Mouse (Mus musculus): ENCODE results near the gene Fgf22. TPM values are rescaled to one million over a fixed set of nuclear protein-coding genes. Genes with fewer than 3 reads are reported as not detected.

Fgf22 gene
- polyA plus RNA-seq, 1 experiment from 2014 or later, result not detected

GRCm38 (mm10) chr10:79805636-79806035 is 50.8 kb downstream of the Fgf22 start:
- Histone ChIP-seq H3K4me3 (ENCODE audit: low read depth, low read length) (no peak overlapping the region), H3K9ac (ENCODE audit: low read depth, low read length) (no peak overlapping the region), H3K27ac (ENCODE audit: low read depth, low read length) (no peak overlapping the region), H3K27me3 (replicated peaks; ENCODE audit: control insufficient read depth, insufficient read depth, low read length) (no peaks in the 10 kb centered on the region), H3K9me3 (ENCODE audit: control insufficient read depth) (no peaks in the 10 kb centered on the region), H3K4me1 (replicated peaks; ENCODE audit: control insufficient read depth, insufficient read depth, low read length) (no peaks in the 10 kb centered on the region), H3K36me3 (ENCODE audit: control insufficient read depth, insufficient read depth) (no peaks in the 10 kb centered on the region), H3K4me2 (replicated peaks; ENCODE audit: low read depth) (no peak overlapping the region)
- 49% methylated on average over 11 of the region's 11 CpGs for WGBS
- no peak for ATAC-seq
- TF ChIP-seq CTCF (IDR thresholded peaks at IDR 0.05; ENCODE audit: low read depth), result no peak

- Histone ChIP-seq H3K4me2 (replicated peaks; ENCODE audit: low read depth) (no peak overlapping the region), H3K9me3 (ENCODE audit: control insufficient read depth) (no peaks in the 10 kb centered on the region), H3K27me3 (replicated peaks; ENCODE audit: control insufficient read depth, insufficient read depth, low read length) (no peaks in the 10 kb centered on the region), H3K4me3 (ENCODE audit: low read depth, low read length) (no peak overlapping the region), H3K9ac (ENCODE audit: low read depth, low read length) (no peak overlapping the region), H3K27ac (ENCODE audit: low read depth, low read length) (no peak overlapping the region), H3K36me3 (ENCODE audit: control insufficient read depth, insufficient read depth) (no peaks in the 10 kb centered on the region), H3K4me1 (replicated peaks; ENCODE audit: control insufficient read depth, insufficient read depth, low read length) (no peaks in the 10 kb centered on the region)
- ATAC-seq, result no peak
- WGBS, result 85% methylated on average over 9 of the region's 9 CpGs
- TF ChIP-seq CTCF (IDR thresholded peaks at IDR 0.05; ENCODE audit: low read depth), result no peak
Observed at GRCm38 (mm10) chr10:79806331-79806730, 51.5 kb downstream of the Fgf22 start.

GRCm38 (mm10) chr10:79806972-79807371 is 52.1 kb downstream of the Fgf22 start:
- Histone ChIP-seq H3K4me3 (ENCODE audit: low read depth, low read length) (no peak overlapping the region), H3K27me3 (replicated peaks; ENCODE audit: control insufficient read depth, insufficient read depth, low read length) (no peaks in the 10 kb centered on the region), H3K27ac (ENCODE audit: low read depth, low read length) (no peak overlapping the region), H3K4me2 (replicated peaks; ENCODE audit: low read depth) (no peak overlapping the region), H3K9me3 (ENCODE audit: control insufficient read depth) (no peaks in the 10 kb centered on the region), H3K9ac (ENCODE audit: low read depth, low read length) (no peak overlapping the region), H3K36me3 (ENCODE audit: control insufficient read depth, insufficient read depth) (no peaks in the 10 kb centered on the region), H3K4me1 (replicated peaks; ENCODE audit: control insufficient read depth, insufficient read depth, low read length) (no peaks in the 10 kb centered on the region)
- 62% methylated on average over 10 of the region's 10 CpGs for WGBS
- ATAC-seq, result no peak
- no peak for TF ChIP-seq CTCF (IDR thresholded peaks at IDR 0.05; ENCODE audit: low read depth)

- Histone ChIP-seq H3K27me3 (replicated peaks; ENCODE audit: control insufficient read depth, insufficient read depth, low read length) (no peaks in the 10 kb centered on the region), H3K27ac (ENCODE audit: low read depth, low read length) (peak overlapping the region; percentile 28; the same call in 1 of the 2 replicates), H3K9me3 (ENCODE audit: control insufficient read depth) (no peaks in the 10 kb centered on the region), H3K36me3 (ENCODE audit: control insufficient read depth, insufficient read depth) (no peaks in the 10 kb centered on the region), H3K4me2 (replicated peaks; ENCODE audit: low read depth) (no peak overlapping the region), H3K4me1 (replicated peaks; ENCODE audit: control insufficient read depth, insufficient read depth, low read length) (no peaks in the 10 kb centered on the region), H3K4me3 (ENCODE audit: low read depth, low read length) (no peak overlapping the region), H3K9ac (ENCODE audit: low read depth, low read length) (no peak overlapping the region)
- no peak for ATAC-seq
- 68% methylated on average over 11 of the region's 11 CpGs for WGBS
- no peak for TF ChIP-seq CTCF (IDR thresholded peaks at IDR 0.05; ENCODE audit: low read depth)
Observed at GRCm38 (mm10) chr10:79807826-79808225, 53.0 kb downstream of the Fgf22 start.

Other genes starting within 250 kb of the Fgf22 start
- gene Plpp2, start 221.3 kb upstream of the Fgf22 start, polyA plus RNA-seq (2015; fragmentation: Nextera tagmentation; extraction: Ambion mirVana), result 141 TPM in 2 replicates
- gene Mier2, start 199.9 kb upstream of the Fgf22 start, polyA plus RNA-seq (2015; fragmentation: Nextera tagmentation; extraction: Ambion mirVana), result 15.6 and 16.2 TPM in 2 replicates
- not detected in 2 replicates for gene Theg, start 167.7 kb upstream of the Fgf22 start, polyA plus RNA-seq (2015; fragmentation: Nextera tagmentation; extraction: Ambion mirVana)
- 0.05 TPM in 2 replicates for gene C2cd4c, start 141.1 kb upstream of the Fgf22 start, polyA plus RNA-seq (2015; fragmentation: Nextera tagmentation; extraction: Ambion mirVana)
- 1.9 and 2.2 TPM in 2 replicates for gene Shc2, start 117.2 kb upstream of the Fgf22 start, polyA plus RNA-seq (2015; fragmentation: Nextera tagmentation; extraction: Ambion mirVana)
- not detected in 2 replicates for gene Odf3l2, start 109.3 kb upstream of the Fgf22 start, polyA plus RNA-seq (2015; fragmentation: Nextera tagmentation; extraction: Ambion mirVana)
- 15.6 and 16.9 TPM in 2 replicates for gene Madcam1, start 90.5 kb upstream of the Fgf22 start, polyA plus RNA-seq (2015; fragmentation: Nextera tagmentation; extraction: Ambion mirVana)
- gene Tpgs1, start 85.7 kb upstream of the Fgf22 start, polyA plus RNA-seq (2015; fragmentation: Nextera tagmentation; extraction: Ambion mirVana), result 47.6 and 48.5 TPM in 2 replicates
- gene Cdc34, start 72.9 kb upstream of the Fgf22 start, polyA plus RNA-seq (2015; fragmentation: Nextera tagmentation; extraction: Ambion mirVana), result 88.0 and 89.6 TPM in 2 replicates
- gene Gzmm, start 66.1 kb upstream of the Fgf22 start, polyA plus RNA-seq (2015; fragmentation: Nextera tagmentation; extraction: Ambion mirVana), result 0.16 and 0.26 TPM in 2 replicates
- 888 and 937 TPM in 2 replicates for gene Bsg, start 50.6 kb upstream of the Fgf22 start, polyA plus RNA-seq (2015; fragmentation: Nextera tagmentation; extraction: Ambion mirVana)
- 0.38 and 0.43 TPM in 2 replicates for gene Hcn2, start 38.4 kb upstream of the Fgf22 start, polyA plus RNA-seq (2015; fragmentation: Nextera tagmentation; extraction: Ambion mirVana)
- 18.7 and 20.1 TPM in 2 replicates for gene Polrmt, start 8.5 kb upstream of the Fgf22 start, polyA plus RNA-seq (2015; fragmentation: Nextera tagmentation; extraction: Ambion mirVana)
- 41.2 and 43.5 TPM in 2 replicates for gene Rnf126, start 11.9 kb downstream of the Fgf22 start, polyA plus RNA-seq (2015; fragmentation: Nextera tagmentation; extraction: Ambion mirVana)
- gene Fstl3, start 22.2 kb downstream of the Fgf22 start, polyA plus RNA-seq (2015; fragmentation: Nextera tagmentation; extraction: Ambion mirVana), result 7.3 and 8.9 TPM in 2 replicates
- gene Prss57, start 35.9 kb downstream of the Fgf22 start, polyA plus RNA-seq (2015; fragmentation: Nextera tagmentation; extraction: Ambion mirVana), result 0.07 TPM in 1 of 2 replicates, not detected in the other
- 19.9 and 21.1 TPM in 2 replicates for gene Palm, start 38.5 kb downstream of the Fgf22 start, polyA plus RNA-seq (2015; fragmentation: Nextera tagmentation; extraction: Ambion mirVana)
- 254 and 255 TPM in 2 replicates for gene Misp, start 65.9 kb downstream of the Fgf22 start, polyA plus RNA-seq (2015; fragmentation: Nextera tagmentation; extraction: Ambion mirVana)
- gene Ptbp1, start 99.4 kb downstream of the Fgf22 start, polyA plus RNA-seq (2015; fragmentation: Nextera tagmentation; extraction: Ambion mirVana), result 86.9 and 92.2 TPM in 2 replicates
- gene Prtn3, start 119.4 kb downstream of the Fgf22 start, polyA plus RNA-seq (2015; fragmentation: Nextera tagmentation; extraction: Ambion mirVana), result 1.1 TPM in 2 replicates
- 6.2 and 7.2 TPM in 2 replicates for gene Plppr3, start 119.6 kb downstream of the Fgf22 start, polyA plus RNA-seq (2015; fragmentation: Nextera tagmentation; extraction: Ambion mirVana)
- not detected in 2 replicates for gene Elane, start 131.2 kb downstream of the Fgf22 start, polyA plus RNA-seq (2015; fragmentation: Nextera tagmentation; extraction: Ambion mirVana)
- not detected in 2 replicates for gene Cfd, start 135.8 kb downstream of the Fgf22 start, polyA plus RNA-seq (2015; fragmentation: Nextera tagmentation; extraction: Ambion mirVana)
- 17.0 and 17.8 TPM in 2 replicates for gene Med16, start 153.8 kb downstream of the Fgf22 start, polyA plus RNA-seq (2015; fragmentation: Nextera tagmentation; extraction: Ambion mirVana)
- gene Gm26602, start 155.8 kb downstream of the Fgf22 start, polyA plus RNA-seq (2015; fragmentation: Nextera tagmentation; extraction: Ambion mirVana), result 2.9 and 17.9 TPM in 2 replicates
- 0.21 and 0.47 TPM in 2 replicates for gene Kiss1r, start 161.9 kb downstream of the Fgf22 start, polyA plus RNA-seq (2015; fragmentation: Nextera tagmentation; extraction: Ambion mirVana)
- gene R3hdm4, start 166.1 kb downstream of the Fgf22 start, polyA plus RNA-seq (2015; fragmentation: Nextera tagmentation; extraction: Ambion mirVana), result 62.0 and 62.8 TPM in 2 replicates
- gene Arid3a, start 172.0 kb downstream of the Fgf22 start, polyA plus RNA-seq (2015; fragmentation: Nextera tagmentation; extraction: Ambion mirVana), result 8.7 and 13.2 TPM in 2 replicates
- gene Wdr18, start 205.1 kb downstream of the Fgf22 start, polyA plus RNA-seq (2015; fragmentation: Nextera tagmentation; extraction: Ambion mirVana), result 41.9 and 44.0 TPM in 2 replicates
- gene Grin3b, start 215.6 kb downstream of the Fgf22 start, polyA plus RNA-seq (2015; fragmentation: Nextera tagmentation; extraction: Ambion mirVana), result 0.08 and 0.17 TPM in 2 replicates
- gene Tmem259, start 229.3 kb downstream of the Fgf22 start, polyA plus RNA-seq (2015; fragmentation: Nextera tagmentation; extraction: Ambion mirVana), result 24.7 and 25.3 TPM in 2 replicates
- gene Cnn2, start 233.5 kb downstream of the Fgf22 start, polyA plus RNA-seq (2015; fragmentation: Nextera tagmentation; extraction: Ambion mirVana), result 109 and 117 TPM in 2 replicates
- gene Abca7, start 241.4 kb downstream of the Fgf22 start, polyA plus RNA-seq (2015; fragmentation: Nextera tagmentation; extraction: Ambion mirVana), result 2.2 and 2.5 TPM in 2 replicates